Mouse (Mus musculus): ENCODE measurements at regions not wholly inside any gene's neighbourhood (a gene's known extent, or its start where the extent isn't known, plus 50 kb on each side); places are given as distances from the start of the nearest gene placed in this dataset.

DNA sequence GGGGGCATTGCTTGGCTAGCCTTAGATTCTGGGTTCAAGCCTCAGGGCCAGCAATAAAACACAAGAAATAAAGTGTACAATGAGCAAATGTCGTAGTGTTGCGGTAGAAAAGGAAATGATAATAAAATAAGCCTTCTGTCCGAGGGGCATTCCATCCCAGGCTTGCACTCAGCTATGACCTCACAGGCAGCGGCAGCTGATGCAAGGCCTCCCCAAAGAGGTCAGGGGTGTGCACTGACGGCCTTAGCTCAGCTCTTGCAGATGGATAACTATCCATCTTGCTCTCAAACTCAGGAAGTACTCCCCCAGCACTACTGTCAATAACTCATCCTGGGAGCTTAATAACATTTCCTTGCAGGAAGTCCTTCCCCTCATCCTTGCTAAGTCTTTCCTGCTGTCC, 314.4 kb upstream of the Tbx3 start:
- no peak for TF ChIP-seq POLR2A (IDR thresholded peaks at IDR 0.05; ENCODE audit: insufficient read depth, low read depth, low read length)
- TF ChIP-seq CTCF (IDR thresholded peaks at IDR 0.05): no peak
- no peak for TF ChIP-seq EP300 (IDR thresholded peaks at IDR 0.05; ENCODE audit: insufficient read depth, low read depth, low read length)

All from heart, adult 2 months (tissue).